Mouse (Mus musculus) heart, adult 11 months (tissue): Measurements from ENCODE around the gene Tmem260.

ENCODE experiments used
- DNase-seq: peaks from one replicate; pipeline ENCODE4 v3.0.0; 2022

The Tmem260 gene

DNA sequence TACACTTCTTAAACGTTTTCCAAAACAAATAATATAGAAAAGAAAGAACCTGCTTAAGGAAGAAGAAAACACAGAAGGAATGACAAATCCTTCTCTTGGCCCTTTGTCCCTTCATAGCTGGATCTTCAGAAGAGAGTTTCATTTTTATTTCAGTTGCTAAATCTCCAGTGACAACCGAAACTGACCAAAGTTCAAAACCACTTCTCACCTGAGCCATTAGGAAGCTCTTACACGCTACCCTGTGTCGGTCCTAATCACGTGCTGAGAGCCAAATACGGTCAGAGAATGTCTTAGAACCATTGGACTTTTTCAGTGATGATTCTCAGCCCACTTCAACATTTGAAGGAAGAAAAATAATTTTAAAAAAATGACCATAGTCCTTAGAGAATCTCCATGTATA lies 36.8 kb downstream of the Tmem260 start:
- no peak for DNase-seq

DNA sequence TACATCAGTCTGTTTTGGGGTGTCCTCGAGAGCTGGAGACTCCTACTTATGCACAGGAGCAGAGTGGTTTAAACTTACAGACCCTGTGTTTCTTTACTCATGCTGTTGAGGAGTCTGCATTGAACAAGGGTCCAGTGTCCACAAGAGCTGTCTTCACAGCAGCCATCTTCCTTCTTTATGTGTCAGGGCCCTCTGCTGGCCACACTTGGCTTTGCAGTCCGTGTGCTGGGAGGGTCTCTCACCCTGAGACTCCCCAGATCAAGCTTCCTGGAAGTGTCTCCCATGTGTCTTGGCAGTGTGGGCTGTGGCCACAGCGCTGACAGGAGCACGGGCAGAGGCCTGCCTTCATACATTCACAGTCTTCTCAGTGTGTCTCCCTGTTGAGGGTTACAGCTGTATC lies 48.0 kb downstream of the Tmem260 start:
- no peak for DNase-seq

DNA sequence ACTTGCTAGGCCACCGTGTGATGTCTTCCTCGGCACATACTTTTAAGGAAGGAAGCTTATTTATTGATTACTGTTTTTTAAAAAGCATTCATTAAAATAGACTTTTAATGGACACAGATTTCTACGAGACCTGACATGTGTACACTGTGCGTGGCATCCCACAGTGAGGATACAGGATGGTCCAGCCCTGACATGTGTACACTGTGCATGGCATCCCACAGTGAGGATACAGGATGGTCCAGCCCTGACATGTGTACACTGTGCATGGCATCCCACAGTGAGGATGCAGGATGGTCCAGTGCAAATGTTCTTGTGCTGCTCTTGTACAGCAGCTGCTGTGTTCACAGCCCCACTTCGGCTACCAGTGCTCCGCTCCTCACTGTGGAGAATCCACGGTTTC lies 56.6 kb downstream of the Tmem260 start:
- no peak for DNase-seq

GRCm38 (mm10) chr14:48503691-48504565 lies 58.0 kb downstream of the Tmem260 start:
- DNase-seq, result no peak

- DNase-seq, result peak; percentile 56
Measured at GRCm38 (mm10) chr14:48504566-48504950, 58.6 kb downstream of the Tmem260 start.

DNA sequence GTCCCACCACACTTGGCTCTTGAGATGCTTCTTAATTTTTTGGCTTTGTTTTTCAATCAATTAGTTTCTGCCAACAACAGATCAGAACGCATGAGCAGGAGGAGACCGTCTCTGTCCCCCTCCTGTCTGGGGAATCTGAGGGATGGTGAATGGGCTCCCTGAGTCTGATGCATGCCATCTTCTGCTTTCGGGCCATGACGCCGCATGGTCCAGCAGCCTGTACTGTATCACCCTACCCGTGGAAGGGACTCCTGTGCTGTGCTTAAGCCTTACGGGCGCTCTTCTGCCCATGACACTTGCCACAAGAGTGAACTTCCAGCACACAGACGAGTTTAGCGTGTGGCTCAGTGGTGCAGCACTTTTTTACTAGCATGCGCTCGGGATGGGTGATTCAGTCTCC lies 59.7 kb downstream of the Tmem260 start:
- DNase-seq, result peak; percentile 87

GRCm38 (mm10) chr14:48507376-48507775 lies 61.5 kb downstream of the Tmem260 start:
- peak; percentile 71 for DNase-seq

GRCm38 (mm10) chr14:48509131-48509530 lies 63.2 kb downstream of the Tmem260 start:
- DNase-seq, result peak; percentile 88

- peak; percentile 74 for DNase-seq
Measured at GRCm38 (mm10) chr14:48513098-48513823, 67.3 kb downstream of the Tmem260 start.

- DNase-seq, result peak; percentile 44
Measured at GRCm38 (mm10) chr14:48513824-48514493, 68.0 kb downstream of the Tmem260 start.

GRCm38 (mm10) chr14:48514620-48515019 lies 68.7 kb downstream of the Tmem260 start:
- peak; percentile 84 for DNase-seq

GRCm38 (mm10) chr14:48515538-48515937 lies 69.6 kb downstream of the Tmem260 start:
- DNase-seq, result peak; percentile 66

DNA sequence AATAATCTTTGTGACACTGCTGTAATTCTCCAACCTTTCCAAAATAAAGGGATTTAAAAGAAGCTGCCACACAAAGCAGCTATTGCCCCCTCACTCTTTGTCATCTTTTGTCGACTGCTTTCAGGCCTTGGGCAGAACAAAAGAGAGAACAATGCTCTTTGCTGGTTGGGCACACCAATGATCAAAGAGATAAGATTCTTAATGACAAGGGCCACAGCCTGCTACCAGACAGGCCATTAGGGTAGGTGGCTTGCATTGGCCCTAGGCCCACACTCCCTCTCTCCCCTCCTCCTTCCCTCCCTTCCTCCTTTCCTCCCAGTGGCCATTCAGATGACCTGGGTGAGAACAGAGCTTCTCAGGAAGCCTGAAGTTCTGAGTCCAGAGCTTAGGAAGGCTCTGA lies 77.4 kb downstream of the Tmem260 start:
- peak; percentile 61 for DNase-seq

DNA sequence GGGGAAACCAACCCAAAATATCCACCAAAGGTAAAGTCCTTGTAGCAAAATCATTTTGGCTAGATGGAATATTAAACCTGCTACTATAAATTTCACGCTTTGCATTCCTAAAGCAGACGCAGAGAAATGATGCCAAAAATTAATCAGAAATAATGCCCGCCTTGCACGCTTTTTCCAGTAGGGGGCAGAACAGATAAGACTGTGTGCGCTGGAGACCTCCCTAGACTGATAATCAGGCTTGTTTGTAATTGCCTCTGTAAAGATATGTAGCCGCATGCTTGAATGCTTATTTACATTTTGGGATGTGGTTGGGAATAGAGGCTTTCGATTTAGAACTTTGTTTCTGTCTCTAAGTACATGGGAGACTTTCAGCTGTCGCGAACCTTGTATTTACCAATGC lies 78.2 kb downstream of the Tmem260 start:
- peak; percentile 72 for DNase-seq

- peak; percentile 78 for DNase-seq
Measured at GRCm38 (mm10) chr14:48525055-48525454, 79.1 kb downstream of the Tmem260 start.

DNA sequence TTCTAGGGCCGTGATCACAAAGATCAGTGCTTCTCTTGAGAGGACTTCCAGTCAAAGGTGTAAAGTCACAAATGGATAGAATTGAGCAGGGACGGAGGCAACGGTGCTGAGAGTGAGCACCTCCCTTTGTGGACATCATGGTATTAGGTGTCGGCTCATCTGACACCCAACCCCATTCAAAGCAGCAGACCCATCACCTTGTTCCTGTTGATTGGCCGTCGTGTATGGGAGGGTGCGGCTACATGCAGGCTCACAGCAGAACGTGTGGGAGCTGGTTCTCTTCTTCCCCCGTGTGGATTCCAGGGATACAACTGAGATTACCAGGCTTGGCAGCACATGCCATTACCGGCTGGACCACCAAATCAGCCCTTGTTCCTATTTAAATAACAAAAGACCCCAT lies 84.7 kb downstream of the Tmem260 start:
- no peak for DNase-seq

DNA sequence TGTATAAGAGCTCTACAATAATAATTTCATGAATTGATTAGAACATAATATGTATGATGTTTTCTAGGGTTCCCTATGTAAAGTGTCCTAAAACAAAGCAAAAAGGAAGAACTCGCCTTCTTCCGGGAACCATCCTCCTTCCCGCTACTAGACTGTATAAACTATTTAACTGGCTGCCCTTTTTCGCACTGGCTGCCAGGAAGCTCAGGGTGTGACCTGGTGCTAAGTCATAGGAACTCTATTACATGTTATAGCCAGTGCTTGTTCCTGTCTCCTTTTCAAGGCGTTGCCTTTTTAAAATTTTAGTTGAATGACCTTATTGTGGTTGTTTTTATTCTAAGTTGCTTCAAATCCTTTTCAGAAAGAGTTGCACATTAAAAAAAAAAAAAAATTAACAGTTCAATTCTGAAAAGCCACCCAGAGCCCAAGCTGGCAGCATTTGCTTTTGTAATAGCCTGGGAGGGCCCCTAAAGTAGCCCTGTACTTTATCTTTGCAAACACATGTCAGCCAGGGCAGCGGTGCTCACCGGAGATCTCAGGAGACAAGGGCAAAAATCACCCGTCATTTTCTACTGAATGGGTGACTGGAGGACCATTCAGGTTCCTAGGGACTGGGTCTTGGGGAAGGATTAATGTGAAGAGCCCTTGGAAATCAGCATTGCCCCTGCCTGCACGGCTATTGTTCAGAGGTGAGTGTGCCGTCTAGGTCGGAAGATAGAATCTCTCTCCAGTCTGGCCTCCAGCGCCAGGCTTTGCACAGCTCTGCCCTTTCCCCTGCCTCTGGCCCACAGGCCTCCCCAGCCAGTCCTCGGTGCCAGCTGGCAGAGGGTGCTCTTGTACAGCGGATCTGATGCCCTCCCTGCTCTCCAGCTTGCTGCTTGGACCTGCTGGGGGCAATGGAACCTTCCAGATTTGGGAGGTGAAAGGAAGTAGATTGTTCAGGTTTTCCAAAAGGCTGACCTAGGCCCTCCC lies 92.2 kb downstream of the Tmem260 start:
- peak; percentile 93 for DNase-seq

DNA sequence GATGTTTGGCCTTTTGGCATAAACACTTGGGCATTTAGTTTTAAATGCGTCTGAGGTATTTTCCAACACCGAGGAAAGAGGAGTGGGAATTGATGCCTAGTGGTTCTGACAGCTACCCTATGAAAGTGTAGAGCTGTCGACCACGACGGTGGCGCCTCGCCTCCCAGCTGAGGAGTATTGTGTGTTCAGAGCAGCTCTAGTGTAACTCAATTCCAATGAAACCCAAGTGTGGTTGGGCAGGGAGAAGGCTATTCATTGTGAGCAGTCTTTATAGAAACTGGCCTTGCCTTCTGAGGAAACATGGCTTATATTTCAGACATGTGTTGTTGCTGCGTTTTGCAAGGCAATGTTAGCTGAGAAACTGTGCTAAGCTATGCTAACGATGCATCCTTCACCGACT lies 99.2 kb downstream of the Tmem260 start:
- no peak for DNase-seq

DNA sequence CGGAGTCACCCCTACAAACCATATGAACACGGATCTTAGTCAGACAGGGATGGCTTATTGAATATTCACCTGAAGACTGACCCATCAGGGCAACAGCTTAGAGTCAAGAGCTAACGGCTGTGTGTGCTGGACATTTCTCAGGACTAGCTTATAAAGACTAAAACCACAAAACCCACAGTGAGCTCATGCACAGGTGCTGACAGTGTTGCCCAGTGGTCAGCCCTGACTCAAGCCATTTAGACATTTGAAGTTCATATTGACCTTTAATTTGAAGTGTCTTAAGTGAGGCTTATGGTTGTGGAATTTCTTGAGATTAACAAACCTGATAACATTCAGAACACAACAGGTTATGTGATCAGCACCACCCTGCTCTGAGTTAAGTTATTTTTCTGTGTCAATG lies 100.1 kb downstream of the Tmem260 start:
- DNase-seq, result no peak

GRCm38 (mm10) chr14:48549703-48550102 lies 103.8 kb downstream of the Tmem260 start:
- DNase-seq, result no peak

DNA sequence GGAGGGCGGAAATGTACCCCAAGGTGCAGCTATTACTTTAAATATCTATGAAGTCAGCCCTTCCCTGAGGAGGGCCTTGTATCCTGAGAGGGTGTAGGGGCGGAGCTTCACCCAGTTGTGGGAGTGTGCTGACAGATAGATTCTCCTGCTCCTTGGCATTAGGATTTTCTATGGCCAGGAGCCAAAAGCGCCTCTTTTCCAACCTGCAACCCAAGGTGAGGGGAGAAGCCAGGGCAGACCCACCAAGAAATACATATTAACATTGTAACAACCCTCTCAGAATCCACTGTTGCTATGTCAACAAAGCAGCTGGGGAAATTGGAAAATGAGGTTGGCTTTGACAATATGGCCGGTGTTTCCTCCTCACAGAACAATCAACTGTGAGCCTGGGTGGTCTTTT lies 107.3 kb downstream of the Tmem260 start:
- DNase-seq, result no peak

- no peak for DNase-seq
Measured at GRCm38 (mm10) chr14:48553754-48554153, 107.8 kb downstream of the Tmem260 start.
